Mouse (Mus musculus): ENCODE data around the gene Polr3f.
A peak's percentile ranks its signal among the peaks of the same experiment; 100 is the strongest.

The Polr3f gene

GRCm38 (mm10) chr2:144526981-144527820, at the start of gene Polr3f, which contains the start of gene Dzank1:
Polr3f (plus strand) TSS chr2:144527718.
Dzank1 (minus strand) TSS chr2:144527414.
- peak; percentile 95 for DNase-seq (ENCODE audit: low read depth, low spot score)

GRCm38 (mm10) chr2:144479421-144479820, 48.1 kb upstream of the Polr3f start:
- no peak for DNase-seq (ENCODE audit: low read depth, low spot score)

- DNase-seq (ENCODE audit: low read depth, low spot score): no peak
These were observed 43.4 kb upstream of the Polr3f start for GRCm38 (mm10) chr2:144484084-144484483.

GRCm38 (mm10) chr2:144485439-144485838, 42.1 kb upstream of the Polr3f start:
- no peak for DNase-seq (ENCODE audit: low read depth, low spot score)

GRCm38 (mm10) chr2:144487476-144487875, 40.0 kb upstream of the Polr3f start:
- DNase-seq (ENCODE audit: low read depth, low spot score): no peak

GRCm38 (mm10) chr2:144489342-144489741, 38.2 kb upstream of the Polr3f start:
- no peak for DNase-seq (ENCODE audit: low read depth, low spot score)

- no peak for DNase-seq (ENCODE audit: low read depth, low spot score)
These were observed 25.4 kb upstream of the Polr3f start for GRCm38 (mm10) chr2:144502134-144502533.

GRCm38 (mm10) chr2:144514619-144515018, 12.9 kb upstream of the Polr3f start:
- DNase-seq (ENCODE audit: low read depth, low spot score): no peak

- no peak for DNase-seq (ENCODE audit: low read depth, low spot score)
These were observed 7.7 kb upstream of the Polr3f start for GRCm38 (mm10) chr2:144519772-144520171.

GRCm38 (mm10) chr2:144525856-144526255, 1.7 kb upstream of the Polr3f start:
- DNase-seq (ENCODE audit: low read depth, low spot score): no peak

GRCm38 (mm10) chr2:144527821-144528174, 280 bp downstream of the Polr3f start:
- no peak for DNase-seq (ENCODE audit: low read depth, low spot score)

- no peak for DNase-seq (ENCODE audit: low read depth, low spot score)
These were observed 9.6 kb downstream of the Polr3f start for GRCm38 (mm10) chr2:144537123-144537522.

- DNase-seq (ENCODE audit: low read depth, low spot score): no peak
These were observed 13.7 kb downstream of the Polr3f start for GRCm38 (mm10) chr2:144541246-144541645.

GRCm38 (mm10) chr2:144543670-144544069, 16.2 kb downstream of the Polr3f start:
- DNase-seq (ENCODE audit: low read depth, low spot score): no peak

GRCm38 (mm10) chr2:144544630-144545029, 17.1 kb downstream of the Polr3f start:
- DNase-seq (ENCODE audit: low read depth, low spot score): no peak

GRCm38 (mm10) chr2:144545061-144545460, 17.5 kb downstream of the Polr3f start:
- DNase-seq (ENCODE audit: low read depth, low spot score): no peak

GRCm38 (mm10) chr2:144545481-144545880, 18.0 kb downstream of the Polr3f start:
- DNase-seq (ENCODE audit: low read depth, low spot score): no peak

GRCm38 (mm10) chr2:144547559-144547958, 20.0 kb downstream of the Polr3f start:
- no peak for DNase-seq (ENCODE audit: low read depth, low spot score)

GRCm38 (mm10) chr2:144550529-144550928, 23.0 kb downstream of the Polr3f start, which contains the start of gene Rbbp9:
Rbbp9 (minus strand) TSS chr2:144550869.
- peak; percentile 63 for DNase-seq (ENCODE audit: low read depth, low spot score)

- no peak for DNase-seq (ENCODE audit: low read depth, low spot score)
These were observed 26.4 kb downstream of the Polr3f start for GRCm38 (mm10) chr2:144553905-144554304.

GRCm38 (mm10) chr2:144555286-144555819, 27.8 kb downstream of the Polr3f start:
- no peak for DNase-seq (ENCODE audit: low read depth, low spot score)

- DNase-seq (ENCODE audit: low read depth, low spot score): peak; percentile 92
These were observed 28.5 kb downstream of the Polr3f start, which contains the start of gene Sec23b for GRCm38 (mm10) chr2:144555820-144556552. Sec23b (plus strand) TSS chr2:144556229.

All from brain, embryonic 18.5 days (tissue).